Mouse (Mus musculus) adrenal gland, postnatal 25 days (tissue): Measurements from ENCODE around the gene Shisa6. TPM values are rescaled to one million over a fixed set of nuclear protein-coding genes. Genes with fewer than 3 reads are reported as not detected.

ENCODE experiments used
- DNase-seq: peaks from one replicate; pipeline ENCODE4 v3.0.0; 2021; ENCODE audit warnings: mixed read lengths
- total RNA-seq: library from RNA; stranded (reverse); gene quantifications from 2 replicates; pipeline ENCODE4 v1.2.3, GENCODE M21; 2021

The Shisa6 gene
- total RNA-seq, 1 experiment from 2014 or later, result 0.58 TPM

GRCm38 (mm10) chr11:66222133-66222532, 303.6 kb downstream of the Shisa6 start:
- DNase-seq, result no peak

GRCm38 (mm10) chr11:66218469-66218868, 307.3 kb downstream of the Shisa6 start:
- no peak for DNase-seq

- peak; percentile 11 for DNase-seq
Measured at GRCm38 (mm10) chr11:66188627-66189287, 337.0 kb downstream of the Shisa6 start.

DNA sequence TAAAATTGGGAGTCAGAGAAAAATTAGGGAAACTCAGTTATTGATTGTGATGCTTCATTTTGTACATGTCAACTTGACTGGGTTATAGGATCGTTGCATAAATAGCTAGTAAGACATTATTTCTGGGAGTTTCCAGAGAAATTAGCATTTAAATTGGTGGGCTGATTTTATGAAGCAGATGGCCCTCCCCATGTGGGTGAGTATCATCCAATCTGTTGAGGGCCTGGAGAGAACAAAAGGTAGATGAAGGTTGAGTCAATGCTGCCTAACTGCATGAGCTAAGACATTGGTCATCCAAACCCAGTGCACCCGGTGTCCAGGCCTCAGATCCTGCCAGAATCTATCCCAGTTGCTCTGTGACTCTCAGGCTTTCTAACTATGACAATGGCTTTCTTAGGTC, 337.6 kb downstream of the Shisa6 start:
- no peak for DNase-seq

DNA sequence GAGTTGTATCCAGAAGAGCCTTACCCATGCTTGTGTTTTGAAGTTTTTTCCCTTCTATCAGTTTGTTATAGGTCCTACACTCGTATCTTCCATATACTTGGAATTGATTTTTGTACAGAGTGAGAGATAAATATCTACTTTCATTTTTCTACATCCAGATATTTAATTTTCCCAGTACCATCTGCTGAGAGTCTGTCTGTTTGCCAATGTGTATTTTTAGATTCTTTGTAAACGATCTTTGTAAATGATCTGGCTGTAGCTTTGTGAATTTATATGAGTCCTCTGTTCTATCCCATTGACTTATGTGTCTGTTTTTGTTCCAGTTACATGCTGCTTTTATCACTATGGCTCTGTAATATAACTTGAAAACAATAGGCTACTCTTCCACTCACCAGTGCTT, 348.0 kb downstream of the Shisa6 start:
- no peak for DNase-seq

DNA sequence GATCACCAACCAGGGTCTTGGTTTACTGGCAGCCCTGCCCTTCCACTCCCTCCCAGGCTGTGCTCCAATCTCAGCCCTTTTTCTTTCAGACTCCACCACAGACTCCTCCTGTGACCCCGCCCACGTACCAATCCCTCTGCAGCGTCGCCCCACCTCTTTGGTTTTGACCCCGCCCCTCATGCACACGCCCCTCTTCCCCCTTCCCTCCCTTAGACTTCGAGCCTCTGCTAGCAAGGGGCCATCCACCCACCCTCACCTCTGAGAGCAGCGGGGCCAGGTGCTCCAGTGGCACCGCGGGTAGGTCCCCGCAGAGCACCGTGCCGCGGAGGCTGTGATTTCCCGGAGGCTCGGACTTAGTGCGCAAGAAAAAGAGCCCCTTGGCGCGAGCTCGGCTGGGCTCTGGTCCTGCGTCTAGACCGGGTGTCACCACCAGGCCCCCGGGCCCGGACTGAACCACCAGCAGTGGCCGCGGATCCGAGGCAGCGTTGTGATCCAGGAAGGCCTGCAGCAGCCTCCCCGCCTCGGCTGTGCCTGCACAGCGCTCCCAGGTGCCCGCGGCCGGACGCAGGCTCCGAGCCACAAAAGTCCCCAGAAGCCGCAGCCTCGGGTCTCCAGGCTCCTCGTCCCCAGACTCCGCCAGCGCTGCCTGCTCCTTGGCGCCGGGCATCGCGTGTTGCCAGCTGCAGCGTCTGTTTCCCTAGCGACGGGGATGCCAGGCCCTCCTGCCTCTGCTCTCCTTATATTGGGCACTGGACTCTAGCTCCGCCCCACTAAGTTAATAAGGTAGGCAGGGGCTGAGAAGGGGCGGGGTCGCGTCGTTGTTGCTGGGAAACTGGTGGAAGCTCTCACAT, 357.7 kb downstream of the Shisa6 start, which contains the start of gene Dnah9:
TSS of gene Dnah9 (minus strand) at position 751 of the 851 bp plus-strand sequence.
- peak; percentile 61 for DNase-seq

- DNase-seq, result no peak
Measured at GRCm38 (mm10) chr11:66164022-66164421, 361.7 kb downstream of the Shisa6 start.
